Mouse (Mus musculus): ENCODE results near the gene Styx.

DNA sequence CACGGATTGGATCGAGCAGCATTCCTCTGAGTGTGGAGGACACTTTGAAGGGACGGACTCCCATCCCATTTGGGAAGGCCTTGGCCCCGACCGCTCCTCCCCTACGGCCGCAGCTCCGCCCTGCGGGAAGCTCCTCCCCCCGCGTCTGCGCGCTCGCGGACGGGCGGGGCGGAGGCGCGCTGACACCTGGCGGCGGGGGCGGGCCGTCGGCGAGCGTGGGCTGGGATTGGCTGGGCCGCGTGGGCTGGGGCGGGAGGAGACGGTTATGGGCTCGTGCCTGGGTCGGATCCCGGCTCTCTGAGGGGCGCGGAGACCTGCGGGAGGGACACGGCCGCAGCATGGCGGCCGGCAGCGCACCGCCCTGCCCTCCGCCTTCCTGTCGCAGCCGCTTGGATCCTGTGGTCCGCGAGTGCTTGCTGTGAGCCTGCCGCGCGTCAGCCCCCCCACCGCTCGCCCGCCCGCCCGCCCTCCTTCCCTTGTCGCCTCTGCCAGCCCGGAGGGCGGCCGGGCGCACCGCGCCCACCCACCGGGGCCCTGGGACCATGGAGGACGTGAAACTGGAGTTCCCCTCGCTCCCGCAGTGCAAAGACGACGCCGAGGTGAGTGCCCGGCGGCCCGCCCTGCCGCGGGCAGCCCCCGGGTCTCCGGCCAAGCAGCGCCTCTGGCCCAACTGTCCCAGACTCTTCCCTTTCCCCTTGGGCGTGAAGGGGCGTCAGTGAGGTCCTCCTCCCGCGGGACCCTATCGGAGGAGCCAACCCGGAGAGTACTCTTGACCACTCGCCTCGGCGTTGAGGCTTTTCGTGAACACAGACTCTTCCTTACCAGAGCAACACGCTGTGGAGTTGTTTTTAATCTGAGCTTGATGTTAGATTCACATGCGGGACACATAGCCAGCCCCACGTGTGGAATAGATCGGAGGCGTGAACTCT, at the start of gene Styx:
- TF ChIP-seq CTCF (IDR thresholded peaks at IDR 0.05; ENCODE audit: extremely low read depth, insufficient read length, insufficient replicate concordance, low read depth, low read length) (no peak), POLR2A (IDR thresholded peaks at IDR 0.05; ENCODE audit: low read depth, low read length) (peak; percentile 31; the same call in 1 of the 2 replicates)
